Mouse (Mus musculus): ENCODE measurements around the gene Mog. TPM values are rescaled to one million over a fixed set of nuclear protein-coding genes. Genes with fewer than 3 reads are reported as not detected.

Mog gene
- polyA plus RNA-seq, 1 experiment from 2014 or later: 0.22 TPM

Other genes starting within 250 kb of the Mog start
- not detected in 2 replicates for gene H2-M10.6, start 211.2 kb downstream of the Mog start, polyA plus RNA-seq (2015; fragmentation: Nextera tagmentation; extraction: Ambion mirVana)
- gene Trim26, start 186.3 kb downstream of the Mog start, polyA plus RNA-seq (2015; fragmentation: Nextera tagmentation; extraction: Ambion mirVana): 52.3 and 53.7 TPM in 2 replicates
- gene Trim15, start 156.2 kb downstream of the Mog start, polyA plus RNA-seq (2015; fragmentation: Nextera tagmentation; extraction: Ambion mirVana): 0.13 and 0.28 TPM in 2 replicates
- 2.5 and 3.9 TPM in 2 replicates for gene Trim10, start 153.8 kb downstream of the Mog start, polyA plus RNA-seq (2015; fragmentation: Nextera tagmentation; extraction: Ambion mirVana)
- not detected in 2 replicates for gene Trim40, start 133.3 kb downstream of the Mog start, polyA plus RNA-seq (2015; fragmentation: Nextera tagmentation; extraction: Ambion mirVana)
- not detected in 2 replicates for gene Trim31, start 125.3 kb downstream of the Mog start, polyA plus RNA-seq (2015; fragmentation: Nextera tagmentation; extraction: Ambion mirVana)
- gene Rnf39, start 80.5 kb downstream of the Mog start, polyA plus RNA-seq (2015; fragmentation: Nextera tagmentation; extraction: Ambion mirVana): 1.4 and 1.5 TPM in 2 replicates
- 115 and 118 TPM in 2 replicates for gene Ppp1r11, start 71.7 kb downstream of the Mog start, polyA plus RNA-seq (2015; fragmentation: Nextera tagmentation; extraction: Ambion mirVana)
- gene Znrd1, start 64.8 kb downstream of the Mog start, polyA plus RNA-seq (2015; fragmentation: Nextera tagmentation; extraction: Ambion mirVana): 111 and 117 TPM in 2 replicates
- gene Znrd1as, start 64.8 kb downstream of the Mog start, polyA plus RNA-seq (2015; fragmentation: Nextera tagmentation; extraction: Ambion mirVana): 5.7 and 5.8 TPM in 2 replicates
- not detected in 2 replicates for gene 2410137M14Rik, start 42.2 kb downstream of the Mog start, polyA plus RNA-seq (2015; fragmentation: Nextera tagmentation; extraction: Ambion mirVana)
- 1.3 TPM in 2 replicates for gene H2-M5, start 33.9 kb downstream of the Mog start, polyA plus RNA-seq (2015; fragmentation: Nextera tagmentation; extraction: Ambion mirVana)
- 136 and 138 TPM in 2 replicates for gene Zfp57, start 22.2 kb downstream of the Mog start, polyA plus RNA-seq (2015; fragmentation: Nextera tagmentation; extraction: Ambion mirVana)
- gene Gabbr1, start 22.6 kb upstream of the Mog start, polyA plus RNA-seq (2015; fragmentation: Nextera tagmentation; extraction: Ambion mirVana): 13.3 and 15.2 TPM in 2 replicates
- gene Olfr90, start 65.1 kb upstream of the Mog start, polyA plus RNA-seq (2015; fragmentation: Nextera tagmentation; extraction: Ambion mirVana): 0.09 TPM in 1 of 2 replicates, not detected in the other
- not detected in 2 replicates for gene Olfr91, start 74.9 kb upstream of the Mog start, polyA plus RNA-seq (2015; fragmentation: Nextera tagmentation; extraction: Ambion mirVana)
- not detected in 2 replicates for gene Olfr92, start 96.7 kb upstream of the Mog start, polyA plus RNA-seq (2015; fragmentation: Nextera tagmentation; extraction: Ambion mirVana)
- not detected in 2 replicates for gene Olfr93, start 138.1 kb upstream of the Mog start, polyA plus RNA-seq (2015; fragmentation: Nextera tagmentation; extraction: Ambion mirVana)
- not detected in 2 replicates for gene Ubd, start 170.5 kb upstream of the Mog start, polyA plus RNA-seq (2015; fragmentation: Nextera tagmentation; extraction: Ambion mirVana)
- gene Olfr94, start 177.6 kb upstream of the Mog start, polyA plus RNA-seq (2015; fragmentation: Nextera tagmentation; extraction: Ambion mirVana): not detected in 2 replicates
- gene Olfr95, start 189.7 kb upstream of the Mog start, polyA plus RNA-seq (2015; fragmentation: Nextera tagmentation; extraction: Ambion mirVana): not detected in 2 replicates
- not detected in 2 replicates for gene Olfr96, start 196.7 kb upstream of the Mog start, polyA plus RNA-seq (2015; fragmentation: Nextera tagmentation; extraction: Ambion mirVana)
- not detected in 2 replicates for gene Olfr97, start 213.9 kb upstream of the Mog start, polyA plus RNA-seq (2015; fragmentation: Nextera tagmentation; extraction: Ambion mirVana)
- gene Olfr98, start 240.4 kb upstream of the Mog start, polyA plus RNA-seq (2015; fragmentation: Nextera tagmentation; extraction: Ambion mirVana): not detected in 2 replicates
- 1.8 and 2.0 TPM in 2 replicates for gene H2-M3, start 246.8 kb upstream of the Mog start, polyA plus RNA-seq (2015; fragmentation: Nextera tagmentation; extraction: Ambion mirVana)

Data from limb, embryonic 13.5 days (tissue).